Mouse (Mus musculus): ENCODE results near the gene Trh.
A peak's percentile ranks its signal among the peaks of the same experiment; 100 is the strongest.

The Trh gene

GRCm38 (mm10) chr6:92224981-92225380, 19.5 kb downstream of the Trh start:
- no peak for DNase-seq (ENCODE audit: low spot score in 2 of 2)

- DNase-seq (ENCODE audit: low spot score in 2 of 2) = no peak
Measured at GRCm38 (mm10) chr6:92222021-92222420, 22.4 kb downstream of the Trh start.

DNA sequence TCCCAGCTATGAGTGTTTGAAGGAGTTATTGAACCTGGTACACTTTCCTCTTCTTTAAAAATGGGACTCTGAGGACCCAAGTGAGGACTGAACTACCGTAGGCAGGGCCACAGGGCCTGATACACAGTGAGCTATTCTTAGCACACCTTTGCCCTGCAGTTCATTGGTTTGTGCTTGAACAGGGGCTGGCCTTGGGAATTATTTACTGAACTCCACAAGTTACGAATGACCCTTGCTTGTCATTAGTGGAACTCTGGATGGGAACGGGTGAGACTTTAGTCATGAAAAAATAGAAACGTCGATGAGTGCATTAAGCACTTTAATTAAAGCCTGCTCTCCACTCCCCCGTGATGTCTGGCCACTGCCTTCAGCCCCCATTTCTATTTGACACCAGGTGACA, 22.8 kb downstream of the Trh start:
- no peak for DNase-seq (ENCODE audit: low spot score in 2 of 2)

DNA sequence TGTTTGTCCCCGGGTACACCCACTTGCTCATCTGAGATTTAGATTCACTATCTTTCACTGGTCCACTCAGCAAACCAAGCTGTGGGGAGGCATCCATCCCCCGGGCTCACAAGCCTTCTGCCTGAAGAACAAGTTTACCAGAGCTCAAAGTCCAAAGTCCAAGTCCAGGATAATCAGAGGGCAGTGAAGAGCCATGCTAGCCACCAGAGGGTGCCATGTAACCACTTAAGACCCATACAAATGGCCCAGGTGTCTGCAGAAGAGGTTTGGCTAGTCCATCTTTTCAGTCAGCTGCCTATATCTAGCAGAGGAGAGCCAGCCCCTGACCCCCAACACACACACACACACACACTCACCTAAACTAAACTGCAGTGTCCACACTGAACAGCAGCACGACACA, 25.0 kb downstream of the Trh start:
- DNase-seq (ENCODE audit: low spot score in 2 of 2) = peak in 1 of 2 experiments; percentile 31

- peak; percentile 83 to 89 for DNase-seq (ENCODE audit: low spot score in 2 of 2)
Measured at GRCm38 (mm10) chr6:92214773-92215449, 29.5 kb downstream of the Trh start, which contains the start of gene Rbsn. TSS of gene Rbsn (minus strand) at chr6:92214925.

GRCm38 (mm10) chr6:92214055-92214772, 30.2 kb downstream of the Trh start:
- peak in 1 of 2 experiments; percentile 19 for DNase-seq (ENCODE audit: low spot score in 2 of 2)

DNA sequence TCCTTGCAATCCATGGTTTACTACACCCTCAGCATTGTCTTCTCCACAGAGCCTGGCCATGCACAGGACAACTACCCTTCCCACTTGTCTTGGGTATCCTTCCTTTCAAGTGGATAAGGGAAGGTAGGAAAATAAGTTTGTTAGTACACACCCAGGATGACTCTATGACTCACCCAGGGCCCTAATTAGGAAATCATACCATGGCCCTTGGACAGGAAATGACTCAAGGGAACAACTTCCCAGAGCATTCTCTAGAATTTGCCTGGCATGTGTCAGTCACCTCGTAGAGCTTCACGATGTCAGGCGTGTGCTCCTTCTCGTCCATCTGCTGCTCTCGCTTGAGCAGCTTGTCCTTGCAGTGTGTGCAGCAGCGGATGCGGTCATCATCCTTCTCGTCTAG, 45.0 kb downstream of the Trh start:
- no peak for DNase-seq (ENCODE audit: low spot score in 2 of 2)
